Mouse (Mus musculus) left cerebral cortex, adult 11 months (tissue): ENCODE results near the gene Il1rap.

ENCODE experiments used
- DNase-seq: peaks from one replicate; pipeline ENCODE4 v3.0.0; 2022; ENCODE audit warnings: low spot score

The Il1rap gene

GRCm38 (mm10) chr16:26612499-26613220 is 31.2 kb downstream of the Il1rap start:
- no peak for DNase-seq

GRCm38 (mm10) chr16:26623141-26623540 is 41.6 kb downstream of the Il1rap start:
- DNase-seq = no peak

- DNase-seq = no peak
These were observed 44.6 kb downstream of the Il1rap start for GRCm38 (mm10) chr16:26626065-26626464.

- no peak for DNase-seq
These were observed 53.3 kb downstream of the Il1rap start for GRCm38 (mm10) chr16:26634800-26635199.

- no peak for DNase-seq
These were observed 61.6 kb downstream of the Il1rap start for GRCm38 (mm10) chr16:26643077-26643476.

- DNase-seq = no peak
These were observed 64.6 kb downstream of the Il1rap start for GRCm38 (mm10) chr16:26646066-26646465.

- no peak for DNase-seq
These were observed 65.5 kb downstream of the Il1rap start for GRCm38 (mm10) chr16:26647036-26647435.

GRCm38 (mm10) chr16:26662722-26663436 is 81.4 kb downstream of the Il1rap start:
- peak; percentile 12 for DNase-seq

GRCm38 (mm10) chr16:26666401-26666800 is 84.9 kb downstream of the Il1rap start:
- no peak for DNase-seq

GRCm38 (mm10) chr16:26669081-26669480 is 87.6 kb downstream of the Il1rap start:
- DNase-seq = no peak

- DNase-seq = no peak
These were observed 98.9 kb downstream of the Il1rap start for GRCm38 (mm10) chr16:26680381-26680780.

- DNase-seq = no peak
These were observed 108.3 kb downstream of the Il1rap start for GRCm38 (mm10) chr16:26689771-26690170.

GRCm38 (mm10) chr16:26691294-26691693 is 109.8 kb downstream of the Il1rap start:
- DNase-seq = no peak

GRCm38 (mm10) chr16:26698076-26698475 is 116.6 kb downstream of the Il1rap start:
- no peak for DNase-seq

GRCm38 (mm10) chr16:26700440-26701103 is 119.1 kb downstream of the Il1rap start:
- DNase-seq = no peak

- DNase-seq = no peak
These were observed 124.3 kb downstream of the Il1rap start for GRCm38 (mm10) chr16:26705658-26706371.

- DNase-seq = no peak
These were observed 125.0 kb downstream of the Il1rap start for GRCm38 (mm10) chr16:26706503-26706902.

- peak; percentile 56 for DNase-seq
These were observed 129.4 kb downstream of the Il1rap start for GRCm38 (mm10) chr16:26710922-26711321.

GRCm38 (mm10) chr16:26713538-26714316 is 132.2 kb downstream of the Il1rap start:
- no peak for DNase-seq

- peak; percentile 12 for DNase-seq
These were observed 141.0 kb downstream of the Il1rap start for GRCm38 (mm10) chr16:26722464-26722863.

- no peak for DNase-seq
These were observed 142.6 kb downstream of the Il1rap start for GRCm38 (mm10) chr16:26723952-26724747.
